Mouse (Mus musculus) forebrain, postnatal 0 days (tissue): Measurements from ENCODE around the gene Timm8a2. TPM values are rescaled to one million over a fixed set of nuclear protein-coding genes. Genes with fewer than 3 reads are reported as not detected.

Experiments
- ATAC-seq: fragments of 200-750 bp; cut with Nextera tagmentation; 2 replicates; pipeline ENCODE4 v1.8.0; 2017; ENCODE audit warnings: mild to moderate bottlenecking, moderate library complexity
- DNase-seq: peaks from one replicate; pipeline ENCODE4 v3.0.0-alpha.2; 2015
- H3K27ac ChIP-seq: fragments of 300-500 bp; sonication (generic); 2 replicates; pipeline ENCODE4 v1.5.1; 2014; ENCODE audit warnings: low read depth, mild to moderate bottlenecking, antibody characterized with exemption, low read length, moderate library complexity, mixed read lengths
- H3K27me3 ChIP-seq: fragments of 300-500 bp; sonication (generic); 2 replicates; pipeline ENCODE4 v1.6.1; 2014; ENCODE audit warnings: mild to moderate bottlenecking, low read length, mixed read lengths; ENCODE audit not compliant: insufficient read depth
- H3K36me3 ChIP-seq: fragments of 300-500 bp; sonication (generic); 2 replicates; pipeline ENCODE4 v1.6.1; 2014; ENCODE audit warnings: mild to moderate bottlenecking, moderate library complexity; ENCODE audit not compliant: insufficient read depth
- H3K4me1 ChIP-seq: fragments of 300-500 bp; sonication (generic); 2 replicates; pipeline ENCODE4 v1.6.1; 2014; ENCODE audit warnings: antibody characterized with exemption; ENCODE audit not compliant: insufficient read depth
- H3K4me2 ChIP-seq: fragments of 300-500 bp; sonication (generic); 2 replicates; pipeline ENCODE4 v1.6.1; 2014; ENCODE audit warnings: low read depth, mild to moderate bottlenecking, moderate library complexity
- H3K4me3 ChIP-seq: fragments of 300-500 bp; sonication (generic); 2 replicates; pipeline ENCODE4 v1.5.1; 2014; ENCODE audit warnings: low read depth, low read length, mixed read lengths
- H3K9ac ChIP-seq: fragments of 300-500 bp; sonication (generic); 2 replicates; pipeline ENCODE4 v1.6.1; 2014; ENCODE audit warnings: mild to moderate bottlenecking
- H3K9me3 ChIP-seq: fragments of 300-500 bp; sonication (generic); 2 replicates; pipeline ENCODE4 v1.6.1; 2016; ENCODE audit warnings: low read length
- CTCF ChIP-seq: sonication (generic); IDR thresholded peaks from 2 replicates; pipeline ENCODE4 v1.5.1; 2016; ENCODE audit warnings: antibody characterized with exemption, control low read depth, low read depth
- WGBS: fragments of 180-500 bp; shearing (Covaris S2); extraction: QIAGEN DNeasy Blood & Tissue Kit; methylation state at CpG from one replicate; pipeline ENCODE4 v1.1.7; 2014; 5-methylcytosine and 5-hydroxymethylcytosine counted together
- polyA plus RNA-seq: library from polyadenylated mRNA; unstranded; fragments of >200 nt; fragmentation: Nextera tagmentation; extraction: Ambion mirVana; gene quantifications from 2 replicates; pipeline ENCODE4 v1.2.1, GENCODE M21; 2015
- total RNA-seq: library from RNA; depleted of rRNA; stranded (reverse); fragments of >200 nt; gene quantifications from 2 replicates; pipeline ENCODE4 v1.2.3, GENCODE M21; 2014

Timm8a2 gene
- total and polyA plus RNA-seq, 2 experiments from 2014 or later: not detected

- no peaks in the 10 kb centered on the region for H3K4me1 ChIP-seq
- no peak for TF ChIP-seq CTCF
- DNase-seq: no peak
- H3K9ac ChIP-seq: no peak overlapping the region
- 90% methylated on average over 2 of the region's 2 CpGs for WGBS
- no peaks in the 10 kb centered on the region for H3K27me3 ChIP-seq
- no peak overlapping the region for H3K4me3 ChIP-seq
- no peak for ATAC-seq
- H3K27ac ChIP-seq: no peak overlapping the region
- H3K36me3 ChIP-seq: no peaks in the 10 kb centered on the region
- H3K9me3 ChIP-seq: no peaks in the 10 kb centered on the region
- no peak overlapping the region for H3K4me2 ChIP-seq
Measured at GRCm38 (mm10) chr14:122035860-122036259, 1.4 kb downstream of the Timm8a2 start.

- no peaks in the 10 kb centered on the region for H3K36me3 ChIP-seq
- no peaks in the 10 kb centered on the region for H3K4me1 ChIP-seq
- H3K27ac ChIP-seq: no peak overlapping the region
- ATAC-seq: no peak
- no peak overlapping the region for H3K4me3 ChIP-seq
- no peak for DNase-seq
- H3K27me3 ChIP-seq: no peaks in the 10 kb centered on the region
- WGBS: 91% methylated on average over 13 of the region's 13 CpGs
- TF ChIP-seq CTCF: no peak
- no peak overlapping the region for H3K4me2 ChIP-seq
- H3K9me3 ChIP-seq: no peaks in the 10 kb centered on the region
- H3K9ac ChIP-seq: no peak overlapping the region
Measured at GRCm38 (mm10) chr14:122038874-122039647, 4.6 kb downstream of the Timm8a2 start.

- no peak for TF ChIP-seq CTCF
- H3K27me3 ChIP-seq: no peaks in the 10 kb centered on the region
- 84% methylated on average over 3 of the region's 3 CpGs for WGBS
- no peaks in the 10 kb centered on the region for H3K36me3 ChIP-seq
- no peak overlapping the region for H3K4me3 ChIP-seq
- no peak for DNase-seq
- ATAC-seq: no peak
- H3K4me2 ChIP-seq: no peak overlapping the region
- no peaks in the 10 kb centered on the region for H3K4me1 ChIP-seq
- H3K9ac ChIP-seq: no peak overlapping the region
- no peak overlapping the region for H3K27ac ChIP-seq
- H3K9me3 ChIP-seq: no peaks in the 10 kb centered on the region
Measured at GRCm38 (mm10) chr14:122041413-122041825, 6.9 kb downstream of the Timm8a2 start.

GRCm38 (mm10) chr14:122042142-122042694 is 7.7 kb downstream of the Timm8a2 start:
- no peaks in the 10 kb centered on the region for H3K36me3 ChIP-seq
- TF ChIP-seq CTCF: no peak
- H3K4me3 ChIP-seq: no peak overlapping the region
- DNase-seq (no peak), ATAC-seq (no peak)
- H3K4me1 ChIP-seq: no peaks in the 10 kb centered on the region
- H3K9ac ChIP-seq: no peak overlapping the region
- H3K4me2 ChIP-seq: no peak overlapping the region
- WGBS: 87% methylated on average over 8 of the region's 8 CpGs
- no peak overlapping the region for H3K27ac ChIP-seq
- H3K9me3 ChIP-seq: no peaks in the 10 kb centered on the region
- no peaks in the 10 kb centered on the region for H3K27me3 ChIP-seq

GRCm38 (mm10) chr14:122047784-122048183 is 13.3 kb downstream of the Timm8a2 start:
- TF ChIP-seq CTCF: no peak
- Histone ChIP-seq H3K4me1 (no peaks in the 10 kb centered on the region), H3K36me3 (no peaks in the 10 kb centered on the region), H3K9ac (no peak overlapping the region), H3K9me3 (no peaks in the 10 kb centered on the region), H3K4me3 (no peak overlapping the region), H3K4me2 (no peak overlapping the region), H3K27me3 (no peaks in the 10 kb centered on the region), H3K27ac (no peak overlapping the region)
- ATAC-seq (no peak), DNase-seq (no peak)
- WGBS: 91% methylated on average over 8 of the region's 8 CpGs

- Histone ChIP-seq H3K9me3 (no peaks in the 10 kb centered on the region), H3K9ac (no peak overlapping the region), H3K27ac (no peak overlapping the region), H3K36me3 (no peaks in the 10 kb centered on the region), H3K27me3 (no peaks in the 10 kb centered on the region), H3K4me1 (no peaks in the 10 kb centered on the region), H3K4me3 (no peak overlapping the region), H3K4me2 (no peak overlapping the region)
- DNase-seq (no peak), ATAC-seq (no peak)
- no peak for TF ChIP-seq CTCF
- WGBS: 84% methylated on average over 9 of the region's 9 CpGs
Measured at GRCm38 (mm10) chr14:122048816-122049215, 14.3 kb downstream of the Timm8a2 start.

GRCm38 (mm10) chr14:122052896-122053635 is 18.6 kb downstream of the Timm8a2 start:
- 86% methylated on average over 9 of the region's 9 CpGs for WGBS

More at GRCm38 (mm10) chr14:122052896-122053635, 18.6 kb downstream of the Timm8a2 start:
- H3K27me3 ChIP-seq: no peaks in the 10 kb centered on the region
- DNase-seq (no peak), ATAC-seq (no peak)
- no peak overlapping the region for H3K27ac ChIP-seq
- no peaks in the 10 kb centered on the region for H3K4me1 ChIP-seq
- no peak overlapping the region for H3K4me2 ChIP-seq
- no peak overlapping the region for H3K9ac ChIP-seq
- no peak for TF ChIP-seq CTCF
- no peaks in the 10 kb centered on the region for H3K36me3 ChIP-seq
- H3K9me3 ChIP-seq: no peaks in the 10 kb centered on the region
- no peak overlapping the region for H3K4me3 ChIP-seq
